Mouse (Mus musculus): ENCODE measurements at regions not wholly inside any gene's neighbourhood (a gene's known extent, or its start where the extent isn't known, plus 50 kb on each side); places are given as distances from the start of the nearest gene placed in this dataset.
A peak's percentile ranks its signal among the peaks of the same experiment; 100 is the strongest.

DNA sequence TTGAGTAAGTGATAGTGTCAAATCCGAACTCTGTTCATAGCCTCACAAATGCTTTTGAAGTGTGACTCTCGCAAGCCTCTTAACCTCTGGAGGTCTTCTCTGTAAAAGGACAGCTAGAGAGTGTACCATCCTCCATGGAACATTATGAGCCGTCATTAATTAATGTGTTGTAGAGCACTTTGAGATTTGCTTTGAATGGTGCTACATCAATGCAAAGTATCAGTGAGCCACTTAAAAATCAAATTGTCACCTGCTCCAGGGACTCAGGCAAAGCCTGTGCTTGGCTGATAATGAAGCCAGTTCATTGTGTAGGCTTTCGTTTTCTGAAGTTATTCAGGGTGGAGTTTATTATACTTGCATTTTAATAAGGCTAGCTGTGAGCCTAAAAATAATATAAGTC lies 801.8 kb upstream of the B3galt2 start:
- ATAC-seq (replicated peaks; ENCODE audit: low read depth, poor library complexity, severe bottlenecking), result no peak

DNA sequence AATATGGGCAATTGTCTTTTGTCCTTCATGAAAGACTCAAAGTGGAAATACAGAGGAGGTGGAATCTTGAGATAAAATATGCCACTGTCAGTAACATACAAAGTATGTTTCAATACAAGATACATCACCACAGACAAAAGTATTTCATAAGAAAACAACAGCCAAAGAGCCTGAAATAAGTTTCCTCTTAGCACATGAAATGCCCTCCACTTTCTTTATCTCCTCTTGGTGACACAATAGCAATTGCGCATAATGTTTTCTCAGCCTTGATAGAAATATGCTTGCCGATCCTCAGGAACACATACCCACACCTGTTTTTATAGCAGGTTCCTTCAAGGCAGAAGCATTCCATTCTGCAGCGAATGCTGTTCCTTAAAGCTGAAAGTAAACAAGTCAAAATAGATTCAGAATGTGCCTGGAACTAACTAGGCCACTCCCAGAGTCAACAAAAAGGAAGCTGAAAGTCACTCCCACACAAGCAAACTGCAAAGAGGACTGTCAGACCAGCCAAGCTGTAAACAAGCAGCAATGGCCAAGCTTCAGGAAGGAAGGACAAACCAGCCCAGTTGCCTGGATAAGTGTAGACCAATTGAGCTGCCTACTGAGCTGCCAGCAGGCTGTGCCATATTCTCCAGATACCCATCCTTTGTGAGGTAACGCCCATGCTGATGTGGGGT lies 773.3 kb upstream of the B3galt2 start:
- peak; percentile 36; the same call in 1 of the 2 replicates for ATAC-seq (replicated peaks; ENCODE audit: low read depth, poor library complexity, severe bottlenecking)

DNA sequence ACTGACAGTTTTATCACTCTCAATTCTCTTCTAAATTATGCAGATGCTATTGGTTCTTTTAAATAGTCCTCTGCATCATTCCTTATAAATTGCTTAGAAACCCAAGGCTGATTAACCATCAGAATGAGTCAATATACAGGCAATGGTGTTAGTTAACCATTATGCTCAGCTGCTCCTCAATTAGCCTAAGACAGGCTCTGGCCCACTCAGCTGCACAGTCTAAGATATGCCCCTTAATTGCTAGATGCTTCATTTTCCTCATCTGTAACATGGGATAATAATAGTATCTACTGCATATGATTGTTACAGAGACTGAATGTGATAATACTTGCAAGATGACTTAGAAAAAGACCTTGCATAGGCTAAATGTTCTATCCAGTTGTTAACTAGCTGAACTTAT lies 748.6 kb upstream of the B3galt2 start:
- no peak for ATAC-seq (replicated peaks; ENCODE audit: low read depth, poor library complexity, severe bottlenecking)

DNA sequence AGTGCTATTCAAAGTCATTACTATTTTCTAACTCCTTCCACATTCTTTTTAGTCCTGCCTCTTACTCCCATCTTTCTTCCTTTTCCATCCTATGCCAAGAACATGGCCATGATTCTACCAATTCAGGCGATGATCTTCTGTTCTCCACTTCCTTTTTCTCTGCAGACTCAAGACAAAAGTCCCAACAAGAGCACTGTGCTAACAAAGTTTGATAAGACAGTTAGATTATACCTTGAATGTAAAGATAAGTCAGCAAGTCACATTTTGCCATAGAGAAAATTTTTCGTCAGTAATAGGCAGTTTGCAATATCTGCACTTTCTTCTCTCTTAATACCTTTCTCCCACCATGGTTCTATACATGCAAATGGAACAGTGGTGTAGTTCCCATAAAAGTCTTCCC lies 747.3 kb upstream of the B3galt2 start:
- no peak for ATAC-seq (replicated peaks; ENCODE audit: low read depth, poor library complexity, severe bottlenecking)

DNA sequence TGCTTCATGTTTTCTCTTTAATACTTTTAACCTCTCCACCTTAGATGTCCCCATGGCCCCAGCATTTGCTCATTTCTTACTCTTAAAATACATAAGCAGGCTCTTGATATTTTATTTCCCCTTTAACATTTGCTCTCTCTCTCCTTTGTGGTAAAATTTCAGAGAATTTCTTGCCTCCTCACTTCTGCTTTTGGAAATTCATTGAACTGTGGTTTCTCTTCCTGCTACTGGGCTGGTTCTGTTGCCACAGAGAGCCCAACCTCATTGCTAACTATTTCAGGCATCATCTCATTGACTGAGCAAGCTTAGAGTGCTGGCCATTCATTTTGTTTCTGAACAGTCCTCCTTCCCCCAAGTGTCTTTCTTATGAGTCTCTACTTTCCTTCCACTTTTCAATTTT lies 746.3 kb upstream of the B3galt2 start:
- ATAC-seq (replicated peaks; ENCODE audit: low read depth, poor library complexity, severe bottlenecking), result peak; percentile 100

DNA sequence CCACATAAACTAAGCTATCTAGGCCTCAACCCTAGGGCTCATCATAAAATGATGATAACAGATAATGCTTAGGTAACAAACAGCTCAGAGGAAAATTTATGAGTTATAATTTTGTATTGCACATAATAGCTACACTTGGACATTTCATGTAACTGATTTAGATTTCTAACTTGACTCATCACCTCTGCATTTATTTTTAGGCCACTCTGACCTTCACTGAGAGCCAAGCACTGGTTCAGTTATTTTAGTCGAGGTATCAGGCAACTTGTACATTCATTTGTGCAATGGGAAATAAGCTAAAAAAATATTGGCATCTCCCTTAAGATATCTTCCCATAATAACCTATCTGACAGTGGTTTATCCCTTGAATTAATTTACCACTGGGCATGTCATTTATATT lies 745.4 kb upstream of the B3galt2 start:
- no peak for ATAC-seq (replicated peaks; ENCODE audit: low read depth, poor library complexity, severe bottlenecking)

DNA sequence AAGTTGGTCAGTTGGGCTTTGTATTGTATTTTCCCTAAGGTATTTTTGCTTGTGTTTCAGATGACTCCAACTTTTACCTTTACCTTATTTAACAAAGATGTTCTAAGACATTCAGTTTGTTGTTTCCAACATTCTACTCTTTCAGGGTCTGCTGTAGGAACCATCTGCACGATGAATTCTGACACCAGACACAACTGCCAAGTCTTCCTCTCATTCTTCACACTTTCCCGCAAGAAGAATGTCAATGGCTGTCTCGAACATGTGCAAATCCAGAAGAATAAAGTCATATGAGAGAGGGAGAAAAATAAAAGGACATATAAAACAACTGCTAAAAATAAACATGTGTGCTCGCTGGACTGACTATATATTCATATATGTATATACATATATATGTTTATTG lies 730.6 kb upstream of the B3galt2 start:
- ATAC-seq (replicated peaks; ENCODE audit: low read depth, poor library complexity, severe bottlenecking), result no peak

DNA sequence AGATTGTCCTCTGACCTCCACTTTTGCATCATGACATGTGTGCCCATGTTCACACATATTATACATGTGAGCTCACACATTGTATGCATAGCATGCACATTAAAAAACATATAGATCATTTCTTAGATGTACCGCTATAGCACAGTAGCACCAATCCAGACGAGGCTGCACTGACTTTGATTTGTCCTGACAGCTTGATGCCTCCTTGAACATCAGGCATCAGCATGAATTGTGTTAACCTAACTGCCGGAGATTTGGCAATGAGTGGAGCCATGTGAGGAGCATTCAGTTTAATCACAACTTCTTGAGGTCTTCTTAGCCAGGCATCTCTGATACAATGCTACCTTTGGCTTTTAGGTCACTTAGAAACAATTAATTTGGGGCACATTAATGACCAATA lies 683.8 kb upstream of the B3galt2 start:
- ATAC-seq (replicated peaks; ENCODE audit: low read depth, poor library complexity, severe bottlenecking), result no peak

DNA sequence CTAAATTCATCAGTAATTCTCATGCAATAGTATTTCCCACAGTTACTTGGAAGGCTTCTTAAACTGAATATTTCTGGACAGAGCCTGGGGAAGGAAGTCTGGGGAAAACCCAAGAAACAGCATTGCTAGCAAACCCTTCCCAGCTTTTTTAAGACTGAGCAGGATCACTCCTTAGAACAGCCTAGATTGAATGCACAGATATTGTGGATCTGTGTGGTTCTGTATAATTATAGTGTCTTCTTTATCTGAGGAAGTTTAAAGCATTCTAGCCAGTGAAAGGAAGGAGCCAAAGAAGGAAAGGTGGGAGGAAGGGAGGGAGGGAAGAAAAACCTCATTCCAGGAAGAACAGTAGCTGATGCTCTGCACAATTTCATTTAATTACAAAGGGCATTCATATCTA lies 669.0 kb upstream of the B3galt2 start:
- no peak for ATAC-seq (replicated peaks; ENCODE audit: low read depth, poor library complexity, severe bottlenecking)

DNA sequence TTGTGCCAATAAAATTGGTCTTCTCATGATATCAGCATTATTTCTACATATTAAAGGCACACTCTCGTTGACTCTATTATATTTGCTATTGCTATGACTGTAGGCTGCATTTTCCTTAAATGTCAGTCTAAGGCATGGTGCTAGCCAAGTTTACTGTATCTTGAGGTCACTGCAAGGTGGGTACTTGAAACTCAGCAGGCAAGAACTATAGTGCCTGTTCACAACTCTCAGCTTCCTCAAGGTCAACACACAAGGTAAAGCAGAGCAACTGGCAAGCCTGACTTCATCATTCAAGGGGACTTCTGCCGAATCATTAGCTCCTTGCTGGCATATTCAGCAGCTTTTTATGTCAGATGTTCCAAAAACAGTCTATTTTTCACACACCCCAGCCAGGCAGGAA lies 667.1 kb upstream of the B3galt2 start:
- ATAC-seq (replicated peaks; ENCODE audit: low read depth, poor library complexity, severe bottlenecking), result no peak

DNA sequence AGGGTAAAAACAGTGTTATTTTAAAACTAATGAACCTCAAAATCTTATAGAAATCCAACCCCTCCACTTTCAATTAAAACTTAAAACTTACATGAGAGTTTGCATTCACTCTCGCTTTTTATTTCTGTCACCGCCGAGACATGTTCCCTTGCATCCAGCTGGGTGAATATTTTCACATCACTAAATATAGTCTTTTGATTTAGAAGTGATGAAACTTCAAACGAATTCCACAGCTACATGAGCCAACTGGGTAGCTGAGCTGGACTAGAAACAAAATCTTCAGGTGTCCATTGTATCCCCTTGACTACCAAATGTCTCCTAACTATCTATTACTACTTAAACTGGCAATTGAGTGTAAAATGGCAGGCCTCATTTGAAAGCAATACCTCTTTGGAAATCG lies 657.5 kb upstream of the B3galt2 start:
- ATAC-seq (replicated peaks; ENCODE audit: low read depth, poor library complexity, severe bottlenecking), result no peak

DNA sequence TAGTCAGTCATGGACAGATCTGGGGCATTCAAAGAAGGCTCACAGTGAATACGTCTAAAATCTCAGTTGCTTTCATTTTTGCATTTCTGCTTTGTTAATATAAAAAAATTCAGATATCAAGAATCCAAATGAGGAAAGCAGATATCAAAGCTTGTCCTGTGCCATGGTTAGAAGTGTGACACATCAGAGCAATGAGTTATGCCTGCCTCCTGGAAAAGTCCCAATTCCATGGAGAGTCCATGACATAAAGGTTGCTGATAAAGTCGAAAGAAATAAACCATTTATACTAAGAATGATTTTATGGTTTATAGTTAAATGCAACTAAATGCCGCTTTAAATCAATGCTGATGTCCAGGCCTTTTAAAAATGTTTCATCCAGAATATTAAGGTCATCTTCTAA lies 656.8 kb upstream of the B3galt2 start:
- no peak for ATAC-seq (replicated peaks; ENCODE audit: low read depth, poor library complexity, severe bottlenecking)

DNA sequence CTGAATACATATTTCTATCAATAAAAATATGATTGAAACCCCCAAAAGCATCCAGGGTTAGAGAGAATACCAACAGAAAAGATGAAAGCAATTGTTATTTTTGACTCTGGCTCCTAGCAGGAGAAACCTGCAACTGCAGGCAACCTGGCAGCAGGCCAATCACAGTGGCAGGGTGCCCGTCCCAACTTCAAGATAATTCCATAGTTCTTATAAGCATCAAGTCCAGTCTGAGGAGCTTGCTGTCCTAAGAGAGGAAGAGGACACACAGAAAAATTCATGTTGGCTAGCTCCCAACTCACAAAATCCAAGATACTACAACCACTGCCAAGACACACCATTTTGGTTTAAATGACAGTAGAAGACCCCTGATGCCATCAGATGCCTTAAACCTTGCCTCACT lies 654.9 kb upstream of the B3galt2 start:
- ATAC-seq (replicated peaks; ENCODE audit: low read depth, poor library complexity, severe bottlenecking), result no peak

DNA sequence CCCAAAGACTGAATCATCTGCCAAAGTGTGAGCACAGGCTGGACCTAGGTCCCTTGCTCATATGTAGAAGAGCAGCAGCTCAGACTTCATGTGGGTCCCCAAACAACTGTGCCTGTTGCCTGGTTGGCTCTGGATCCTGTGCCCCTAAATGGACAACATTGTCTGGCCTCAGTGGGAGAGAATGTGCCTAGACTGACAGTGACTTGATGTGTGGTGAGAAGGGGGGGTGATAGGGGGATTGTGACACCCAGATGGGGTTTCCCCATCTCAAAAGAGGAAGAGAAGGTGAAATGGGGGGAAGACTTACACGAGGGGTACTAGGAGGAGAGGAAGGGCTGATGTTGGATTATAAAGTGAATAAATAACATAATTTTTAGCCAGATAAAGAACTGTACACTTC lies 640.2 kb upstream of the B3galt2 start:
- ATAC-seq (replicated peaks; ENCODE audit: low read depth, poor library complexity, severe bottlenecking), result peak; percentile 99

DNA sequence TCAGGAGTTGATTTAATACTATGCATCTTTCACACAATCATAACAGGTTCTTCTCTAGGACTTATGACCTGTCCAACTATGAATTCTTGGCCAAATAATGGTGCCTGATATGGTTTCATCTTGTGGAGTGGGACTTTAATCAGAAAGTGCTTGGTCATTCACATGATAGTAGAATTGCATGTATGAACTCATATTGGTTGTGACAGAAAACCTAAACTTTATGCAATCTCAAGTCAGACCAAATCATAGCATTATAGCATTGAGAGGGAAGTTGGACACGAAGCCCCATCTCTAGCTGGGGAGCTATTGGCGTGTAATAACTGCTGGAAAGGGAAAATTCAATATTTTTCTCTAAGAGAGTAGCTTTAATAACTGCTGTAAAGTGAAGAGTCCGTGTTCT lies 639.4 kb upstream of the B3galt2 start:
- ATAC-seq (replicated peaks; ENCODE audit: low read depth, poor library complexity, severe bottlenecking), result peak; percentile 52

DNA sequence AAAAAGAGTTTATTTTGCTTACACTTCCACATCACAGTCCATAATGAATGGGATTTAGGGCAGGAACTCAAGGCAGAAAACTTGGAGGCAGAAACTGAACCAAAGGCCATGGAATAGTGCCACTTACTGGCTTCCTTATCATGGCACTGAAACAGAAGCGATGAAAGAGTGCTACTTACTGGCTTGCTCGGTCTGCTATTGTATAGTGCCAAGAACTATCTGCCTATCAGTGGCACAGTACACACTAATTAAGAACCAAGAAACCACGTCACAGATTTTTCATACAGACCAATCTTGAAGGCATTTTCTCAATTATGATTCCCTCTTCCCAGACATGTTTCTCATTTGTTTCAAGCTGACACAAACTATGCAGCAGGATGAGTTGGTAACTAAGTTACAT lies 634.4 kb upstream of the B3galt2 start:
- no peak for ATAC-seq (replicated peaks; ENCODE audit: low read depth, poor library complexity, severe bottlenecking)

DNA sequence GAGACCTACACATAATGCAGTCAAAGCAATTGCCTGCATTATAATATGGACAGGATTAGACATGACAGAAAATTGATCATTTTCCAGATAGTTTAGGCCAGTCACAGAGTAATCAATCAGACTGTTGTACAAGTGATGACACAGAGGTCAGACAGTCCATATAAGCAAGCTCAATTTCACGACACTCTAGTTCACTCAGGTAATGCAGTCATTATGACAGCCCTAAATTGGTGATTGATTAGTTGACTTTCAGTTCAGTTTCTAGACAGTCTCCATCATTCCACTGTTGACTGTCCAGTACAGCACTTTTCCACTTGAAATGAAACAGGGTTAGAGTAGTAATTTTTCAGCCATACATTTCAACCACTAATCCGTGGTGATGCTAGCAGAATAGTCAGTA lies 620.5 kb upstream of the B3galt2 start:
- no peak for ATAC-seq (replicated peaks; ENCODE audit: low read depth, poor library complexity, severe bottlenecking)

DNA sequence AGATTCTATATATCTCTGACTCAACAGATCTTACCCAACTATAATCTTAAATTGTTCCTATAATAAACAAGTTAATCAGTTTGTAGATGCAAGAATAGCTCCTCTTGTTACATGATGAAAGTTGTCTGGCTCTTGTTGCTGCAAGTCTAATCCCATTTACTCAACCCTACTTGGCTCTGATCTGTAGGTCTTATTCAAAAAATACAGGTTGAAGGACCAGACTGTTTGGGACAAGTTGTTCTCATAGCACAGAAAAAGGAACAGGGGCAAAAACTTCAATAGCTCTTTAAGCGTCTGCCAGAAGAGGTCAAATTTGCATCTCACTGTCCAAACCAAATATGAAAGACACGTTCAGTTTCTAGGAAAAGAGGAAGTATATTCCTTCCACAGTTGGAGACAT lies 587.3 kb upstream of the B3galt2 start:
- ATAC-seq (replicated peaks; ENCODE audit: low read depth, poor library complexity, severe bottlenecking), result no peak

DNA sequence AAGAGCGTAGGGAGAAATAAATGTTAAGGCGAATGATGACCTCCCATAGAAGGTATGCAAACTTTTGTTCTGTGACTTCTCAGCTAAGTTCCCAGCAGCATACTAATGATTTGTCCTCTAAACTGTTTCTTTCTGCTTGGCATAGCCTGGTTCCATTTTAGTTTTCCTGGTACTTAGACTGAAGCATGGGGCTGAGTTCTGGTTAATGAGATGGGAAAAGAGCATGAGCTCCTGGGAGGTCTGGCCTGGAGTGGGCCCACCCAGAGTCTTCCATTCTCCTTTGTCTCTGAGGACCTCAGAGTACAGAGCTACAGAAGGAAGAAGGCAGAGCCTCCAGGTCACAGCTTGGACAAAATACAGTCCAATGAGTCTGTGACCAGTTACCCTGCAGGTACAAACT lies 586.9 kb upstream of the B3galt2 start:
- ATAC-seq (replicated peaks; ENCODE audit: low read depth, poor library complexity, severe bottlenecking), result no peak

DNA sequence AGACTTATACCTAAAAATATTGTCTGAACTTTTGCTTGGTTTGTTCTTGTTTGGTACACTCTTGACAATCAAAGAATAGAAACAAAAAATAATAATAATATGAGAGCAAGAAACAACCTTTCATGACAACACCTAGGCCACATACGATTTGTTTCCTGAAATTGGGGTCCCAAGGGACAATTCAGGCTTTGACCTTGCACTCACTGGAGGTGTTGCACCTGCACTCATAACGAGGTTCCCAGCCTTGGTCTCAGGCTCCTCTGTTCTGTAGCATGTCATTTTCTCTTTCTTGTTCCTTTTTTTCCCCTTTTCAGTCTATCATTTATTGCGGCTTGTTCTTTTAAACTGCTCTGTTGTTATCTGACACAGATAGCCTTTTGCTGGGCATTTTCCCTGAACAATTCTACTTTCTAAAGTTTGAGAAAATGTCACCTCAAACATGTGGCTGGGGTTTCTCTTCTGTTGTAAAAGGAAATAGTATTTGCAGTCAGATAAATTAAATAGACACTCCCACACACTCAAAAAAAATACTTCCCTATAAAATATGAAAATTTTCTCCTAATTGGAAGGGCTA lies 585.9 kb upstream of the B3galt2 start:
- no peak for ATAC-seq (replicated peaks; ENCODE audit: low read depth, poor library complexity, severe bottlenecking)

DNA sequence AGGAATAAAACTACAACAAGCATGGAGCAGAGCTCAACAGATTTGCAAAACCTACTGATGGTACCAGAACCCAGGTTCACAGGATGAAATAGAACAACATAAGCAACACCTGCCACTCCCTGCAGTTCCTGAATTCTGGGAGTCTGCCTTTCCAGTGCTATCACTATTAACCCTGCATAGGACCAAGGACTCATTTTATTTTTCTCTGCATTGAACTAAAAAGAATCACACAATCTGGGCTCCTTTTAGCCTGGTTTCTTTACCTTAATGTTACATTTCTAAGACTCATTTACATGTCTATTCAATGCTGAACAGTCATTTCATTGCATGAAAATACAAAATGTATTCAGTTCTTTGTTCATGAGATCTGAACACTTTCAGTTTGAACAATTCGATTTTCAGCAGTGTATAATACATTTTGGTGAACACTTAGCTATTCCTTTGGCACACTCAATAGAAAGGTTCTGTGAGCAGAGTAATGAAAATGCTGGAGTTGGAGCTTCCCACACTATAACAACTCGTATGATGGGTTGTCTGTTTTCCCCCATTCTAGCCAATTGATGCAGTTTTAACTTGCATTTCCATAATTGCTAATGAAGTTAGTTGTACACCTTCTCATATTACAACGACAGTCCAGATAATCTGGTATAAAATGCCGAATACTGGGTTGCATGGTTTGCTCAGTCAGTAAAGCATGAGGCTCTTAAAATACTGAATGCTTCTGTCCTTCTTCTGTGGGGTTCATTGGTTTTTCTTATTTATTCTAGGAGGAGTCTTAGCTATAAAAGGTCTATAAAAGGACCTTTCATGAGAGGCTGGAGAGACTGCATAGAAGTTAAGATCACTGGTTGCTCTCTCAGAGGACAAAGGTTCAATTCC lies 579.5 kb upstream of the B3galt2 start:
- ATAC-seq (replicated peaks; ENCODE audit: low read depth, poor library complexity, severe bottlenecking), result no peak
